Mouse (Mus musculus) megakaryocyte, embryonic 14.5 days (primary cell): ENCODE results near the gene Ldb2.

Experiments
- FLI1 ChIP-seq: IDR thresholded peaks from 2 replicates; pipeline ENCODE4 v1.6.1; 2012; ENCODE audit warnings: low read length, inconsistent platforms, mixed read lengths
- GATA1 ChIP-seq: IDR thresholded peaks from 3 replicates; pipeline ENCODE4 v1.6.1; 2012; ENCODE audit warnings: mixed read lengths, low read length, inconsistent platforms, borderline replicate concordance

DNA sequence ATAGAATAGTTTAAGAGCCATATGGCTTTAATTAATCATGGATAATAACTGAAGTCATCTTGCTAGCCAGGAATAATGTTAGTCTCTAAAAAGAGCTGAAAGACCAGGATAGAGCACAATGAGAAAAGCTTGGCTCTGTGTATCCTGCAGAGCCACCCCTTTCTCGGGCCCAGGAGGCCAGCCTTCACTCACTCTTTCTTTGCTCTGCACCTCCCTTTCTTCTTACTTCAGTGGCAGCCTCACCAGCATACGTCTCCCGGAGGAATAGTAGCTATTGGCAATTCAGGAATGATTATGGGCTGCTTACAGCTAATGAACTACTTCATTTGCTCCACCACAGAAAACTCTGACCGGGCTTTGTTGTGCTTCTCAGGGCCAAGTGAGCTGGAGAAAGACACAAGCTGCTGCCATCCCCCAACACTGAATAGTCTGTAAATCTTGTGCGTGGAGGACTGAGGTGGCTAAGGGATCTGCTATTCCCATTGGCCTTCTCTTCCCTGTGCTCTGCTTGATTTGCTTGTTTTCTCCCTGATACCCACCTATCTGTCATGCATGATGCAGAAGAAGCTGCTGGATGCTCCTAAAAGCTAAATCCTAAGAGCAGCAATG, 86.2 kb downstream of the Ldb2 start:
- TF ChIP-seq GATA1 (no peak), FLI1 (no peak)
